Mouse (Mus musculus) megakaryocyte, embryonic 14.5 days (primary cell): ENCODE results near the gene Arhgap15.

Experiments used
- FLI1 ChIP-seq: IDR thresholded peaks from 2 replicates; pipeline ENCODE4 v1.6.1; 2012; ENCODE audit warnings: low read length, inconsistent platforms, mixed read lengths
- GATA1 ChIP-seq: IDR thresholded peaks from 3 replicates; pipeline ENCODE4 v1.6.1; 2012; ENCODE audit warnings: mixed read lengths, low read length, inconsistent platforms, borderline replicate concordance

GRCm38 (mm10) chr2:43755899-43756298, 7.3 kb downstream of the Arhgap15 start:
- TF ChIP-seq GATA1 (no peak), FLI1 (no peak)
